13 mouse cellular contexts compared by ENCODE assay signal in the genomic region with DNA sequence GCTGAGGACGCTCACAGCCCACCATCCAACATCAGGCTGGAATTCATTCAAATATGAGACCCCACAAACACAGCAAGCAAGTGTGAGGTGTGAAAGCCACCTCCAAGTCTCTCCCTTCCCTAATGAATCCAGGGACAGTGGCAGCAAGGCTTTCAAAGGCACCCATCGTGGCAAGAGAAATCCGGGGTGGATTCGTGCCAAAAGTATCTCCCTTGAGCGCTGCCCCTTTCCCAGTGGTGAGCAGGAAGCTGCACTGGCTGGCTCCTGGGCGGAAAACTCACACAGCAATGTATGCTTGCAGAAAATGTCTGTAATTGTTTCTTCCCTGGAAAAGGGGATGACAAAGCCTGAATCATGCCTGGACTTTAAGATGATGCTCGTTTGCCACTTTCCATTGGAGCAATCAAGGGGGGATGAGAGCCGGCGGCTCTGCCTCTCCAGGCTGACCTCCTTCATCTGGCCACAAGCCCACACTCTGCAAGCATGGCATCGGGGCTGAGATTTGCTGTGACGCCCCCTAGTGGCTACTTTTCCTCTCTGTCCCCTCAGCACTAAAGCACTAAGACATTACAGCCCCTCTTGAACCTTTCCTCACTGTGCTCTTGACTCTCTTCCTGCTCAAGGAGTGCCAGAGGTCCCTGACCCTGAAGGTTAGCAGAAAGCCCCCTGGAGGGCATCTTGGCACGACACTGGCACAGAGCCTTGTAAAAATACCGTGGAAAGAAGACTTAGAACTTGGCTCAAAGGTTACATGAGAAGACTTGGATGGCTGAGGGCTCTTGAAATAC. TPM values are rescaled to one million over a fixed set of nuclear protein-coding genes. Genes with fewer than 3 reads are reported as not detected.
DNase-seq lines count a peak whose midpoint lies in the region; ATAC-seq and TF ChIP-seq lines count a peak whose summit lies in the region.
"Had no signal": no experiment of that assay in that cellular context is flagged by ENCODE, and none has a peak within 500 bp of the region (broad histone marks: within the 10 kb centered on the region; RNA-seq: fewer than 3 reads in every experiment).

No protein-coding gene starts in this region.

- no peak overlapping the region for H3K4me3 ChIP-seq in kidney, embryonic 15.5 days (replicated peaks)
- no peak overlapping the region for H3K4me3 ChIP-seq in CH12.LX (replicated peaks in 1 of 3; ENCODE audit: low read depth in 2 of 3, low read length in 2 of 3, poor library complexity in 1 of 3)
- H3K4me3 ChIP-seq: erythroblast, embryonic 14.5 days; neural tube, embryonic 12.5 days had no signal

- dilution Hi-C loops in CH12.LX (cut with MboI; ENCODE audit: extremely low pct_ligation_motif_present, extremely low pct_unique_long_range_greater_than_20kb, low sequenced_read_pairs) = no loop called here

- peak; percentile 14 for TF ChIP-seq RAD21 in CH12.LX (IDR thresholded peaks at IDR 0.05; ENCODE audit: low read depth, low read length)

- in situ Hi-C loops in CH12.LX (cut with MboI; ENCODE audit: low pct_ligation_motif_present, low pct_unique_long_range_greater_than_20kb, low sequenced_read_pairs) = no loop called here

- H3K9ac ChIP-seq in kidney, embryonic 15.5 days = no peak overlapping the region
- H3K9ac ChIP-seq in CH12.LX (ENCODE audit: insufficient read depth, low read depth) = no peak overlapping the region
- H3K9ac ChIP-seq: neural tube, embryonic 12.5 days had no signal

- H3K4me1 ChIP-seq in kidney, embryonic 15.5 days = peaks cover 16% of the 10 kb centered on the region
- peaks cover 11 to 40% of the 10 kb centered on the region in 2 experiments for H3K4me1 ChIP-seq in CH12.LX (ENCODE audit: control insufficient read depth in 1 of 2, insufficient read depth in 2 of 2)

- H3K27ac ChIP-seq in kidney, embryonic 15.5 days = no peak overlapping the region
- H3K27ac ChIP-seq in CH12.LX (ENCODE audit: insufficient read depth, low read depth) = no peak overlapping the region
- H3K27ac ChIP-seq: neural tube, embryonic 12.5 days had no signal

- WGBS in kidney, embryonic 15.5 days = 68% methylated on average over 13 of the region's 13 CpGs

- no peaks in the 10 kb centered on the region for H3K79me2 ChIP-seq in CH12.LX (replicated peaks; ENCODE audit: control insufficient read depth, extremely low read depth, insufficient read depth, poor library complexity, severe bottlenecking)

- ATAC-seq in kidney, embryonic 15.5 days (replicated peaks; ENCODE audit: low FRiP score) = no peak

- no peak for TF ChIP-seq POLR2A in CH12.LX (IDR thresholded peaks at IDR 0.05; ENCODE audit: low read depth, low read length)

- H3K36me3 ChIP-seq in kidney, embryonic 15.5 days = no peaks in the 10 kb centered on the region
- peaks cover 0 to 3% of the 10 kb centered on the region in 2 experiments for H3K36me3 ChIP-seq in CH12.LX (replicated peaks in 1 of 2; ENCODE audit: control insufficient read depth in 1 of 2, insufficient read depth in 1 of 2, low read length in 1 of 2)

- TF ChIP-seq CTCF in CH12.LX (conservative IDR thresholded peaks at IDR 0.05 in 1 of 2, IDR thresholded peaks at IDR 0.05 in 1 of 2; ENCODE audit: low read depth in 2 of 2, low read length in 2 of 2) = peak; percentile 43 to 61

- no peaks in the 10 kb centered on the region for H3K27me3 ChIP-seq in kidney, embryonic 15.5 days
- no peaks in the 10 kb centered on the region for H3K27me3 ChIP-seq in CH12.LX (replicated peaks)
- H3K27me3 ChIP-seq: neural tube, embryonic 12.5 days had no signal

- H3K4me2 ChIP-seq in kidney, embryonic 15.5 days = no peak overlapping the region
- H3K4me2 ChIP-seq in CH12.LX (ENCODE audit: insufficient read depth, low read depth, poor library complexity, severe bottlenecking) = no peak overlapping the region
- H3K4me2 ChIP-seq: neural tube, embryonic 12.5 days had no signal

- DNase-seq in adrenal gland, postnatal 14 days = peak; percentile 53
- no peak for DNase-seq in adrenal gland, adult 18-20 months (ENCODE audit: low spot score in 2 of 2)
- peak; percentile 75 for DNase-seq in kidney, adult 11 months
- DNase-seq in CH12.LX (ENCODE audit: extremely low read depth) = no peak
- DNase-seq in kidney, adult 9 months = peak; percentile 89
- no peak for DNase-seq in thymus, postnatal 14 days
- DNase-seq in spleen, adult 18-20 months = no peak
- DNase-seq: cerebellum, adult 11-12 months; gastrocnemius, postnatal 25 days; right cerebral cortex, postnatal 14 days had no signal

- TF ChIP-seq EP300 in CH12.LX (IDR thresholded peaks at IDR 0.05; ENCODE audit: low read length) = no peak

- no peaks in the 10 kb centered on the region for H3K9me3 ChIP-seq in kidney, embryonic 15.5 days (replicated peaks)
- no peaks in the 10 kb centered on the region for H3K9me3 ChIP-seq in CH12.LX (replicated peaks; ENCODE audit: low read length)
- H3K9me3 ChIP-seq: neural tube, embryonic 12.5 days had no signal

TF ChIP-seq in CH12.LX, 34 proteins besides CTCF, POLR2A, EP300 and RAD21:
- TF ChIP-seq ZNF384 (IDR thresholded peaks at IDR 0.05; ENCODE audit: low read depth, low read length) (no peak), MXI1 (IDR thresholded peaks at IDR 0.05; ENCODE audit: low read depth, low read length) (no peak), SMC3 (IDR thresholded peaks at IDR 0.05; ENCODE audit: low read depth, low read length) (peak; percentile 51), TCF12 (IDR thresholded peaks at IDR 0.05; ENCODE audit: low read depth, low read length) (no peak), ZMIZ1 (IDR thresholded peaks at IDR 0.05; ENCODE audit: low read depth, low read length) (no peak)

RNA-seq across cellular contexts. Expression of gene Rcan1, which starts 49.3 kb away (rescaled TPM):
- 16.6 and 16.9 TPM in 2 replicates for total RNA-seq in adrenal gland, postnatal 14 days (2021)
- 10 to 100 TPM; 14.8 to 26.7 TPM for total RNA-seq in adrenal gland, adult 18-20 months (2021)
- 26.5 and 27.0 TPM in 2 replicates for polyA plus RNA-seq in kidney, embryonic 15.5 days (2015; fragmentation: Nextera tagmentation; extraction: Ambion mirVana)
- total RNA-seq in CH12.LX (2012; rRNA removed) (10.0 and 10.5 TPM in 2 replicates), CH12.LX (2014; rRNA removed) (15.3 and 15.5 TPM in 2 replicates)
- polyA plus RNA-seq in CH12.LX (2012; ENCODE audit: insufficient read length, low read depth) = 12.4 and 13.5 TPM in 2 replicates

Comparison
In these comparisons a context has a peak if more than half of its experiments do, and no peak if none do; other contexts are left out.
1. DNase-seq: peak in adrenal gland, postnatal 14 days (single experiment), kidney, adult 11 months (single experiment) and kidney, adult 9 months (single experiment); none in adrenal gland, adult 18-20 months (0 of 2), CH12.LX (single experiment), thymus, postnatal 14 days (single experiment) and spleen, adult 18-20 months (0 of 2).